Mouse (Mus musculus) thymus, adult 2 months (tissue): ENCODE data around the gene Rps7.

Source experiments
- CTCF ChIP-seq: fragments of 200-500 bp; IDR thresholded peaks from 2 replicates; pipeline ENCODE4 v1.5.1; 2012; ENCODE audit warnings: mild to moderate bottlenecking, control low read depth, low read length, moderate library complexity, borderline replicate concordance; ENCODE audit not compliant: control insufficient read depth, poor library complexity, insufficient read depth; ENCODE audit errors: extremely low read depth
- POLR2A ChIP-seq: fragments of 200-500 bp; IDR thresholded peaks from 2 replicates; pipeline ENCODE4 v1.6.1; 2012; ENCODE audit warnings: mild to moderate bottlenecking, low read length, control low read depth, moderate library complexity; ENCODE audit not compliant: control insufficient read depth, poor library complexity, insufficient read depth; ENCODE audit errors: extremely low read depth

DNA sequence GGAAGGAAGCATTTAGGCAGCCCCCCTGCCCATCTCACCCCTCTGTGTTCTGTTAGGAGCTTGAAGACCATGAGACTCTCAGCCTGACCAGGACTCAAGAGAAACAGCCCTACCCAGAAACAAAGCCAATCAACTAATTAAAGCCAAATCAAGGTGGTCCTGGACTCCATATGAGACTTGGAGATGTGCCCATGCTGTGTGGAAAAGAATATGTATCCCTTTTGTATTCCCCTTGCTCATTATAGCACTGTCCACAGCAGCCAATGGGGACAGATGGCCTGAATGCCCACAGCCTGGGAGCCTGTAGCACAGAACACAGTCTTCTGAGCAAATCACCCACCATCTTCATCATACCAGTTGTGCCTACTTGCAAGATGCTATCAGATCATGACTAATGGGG lies 38.9 kb downstream of the Rps7 start:
- TF ChIP-seq CTCF, result no peak
- TF ChIP-seq POLR2A, result no peak
